Mouse (Mus musculus) embryonic facial prominence, embryonic 14.5 days (tissue): ENCODE results near the gene Tmem125. TPM values are rescaled to one million over a fixed set of nuclear protein-coding genes. Genes with fewer than 3 reads are reported as not detected.
A peak's percentile ranks its signal among the peaks of the same experiment; 100 is the strongest.

Experiments used
- ATAC-seq: fragments of 200-750 bp; cut with Nextera tagmentation; 2 replicates; pipeline ENCODE4 v1.8.0; 2017; ENCODE audit warnings: low read depth, moderate number of reproducible peaks, moderate TSS enrichment
- DNase-seq: peaks from one replicate; pipeline ENCODE4 v3.0.0-alpha.2; 2015; ENCODE audit warnings: low spot score
- H3K27ac ChIP-seq: fragments of 300-500 bp; sonication (generic); replicated peaks from 2 replicates; pipeline ENCODE4 v1.5.1; 2014; ENCODE audit warnings: low read depth, mild to moderate bottlenecking, low read length, moderate library complexity
- H3K27me3 ChIP-seq: fragments of 300-500 bp; sonication (generic); replicated peaks from 2 replicates; pipeline ENCODE4 v1.6.1; 2014; ENCODE audit warnings: low read length; ENCODE audit not compliant: control insufficient read depth, insufficient read depth
- H3K36me3 ChIP-seq: fragments of 300-500 bp; sonication (generic); 2 replicates; pipeline ENCODE4 v1.6.1; 2014; ENCODE audit warnings: low read length, mixed read lengths; ENCODE audit not compliant: control insufficient read depth, insufficient read depth
- H3K4me1 ChIP-seq: fragments of 300-500 bp; sonication (generic); 2 replicates; pipeline ENCODE4 v1.6.1; 2014; ENCODE audit warnings: antibody characterized with exemption, low read length; ENCODE audit not compliant: control insufficient read depth, insufficient read depth
- H3K4me2 ChIP-seq: fragments of 300-500 bp; sonication (generic); 2 replicates; pipeline ENCODE4 v1.6.1; 2014; ENCODE audit warnings: low read depth, mild to moderate bottlenecking, low read length, moderate library complexity, mixed read lengths
- H3K4me3 ChIP-seq: fragments of 300-500 bp; sonication (generic); 2 replicates; pipeline ENCODE4 v1.5.1; 2014; ENCODE audit warnings: low read depth, mild to moderate bottlenecking, low read length
- H3K9ac ChIP-seq: fragments of 300-500 bp; sonication (generic); 2 replicates; pipeline ENCODE4 v1.6.1; 2014; ENCODE audit warnings: low read depth, mild to moderate bottlenecking, low read length, moderate library complexity, mixed read lengths
- H3K9me3 ChIP-seq: fragments of 300-500 bp; sonication (generic); 2 replicates; pipeline ENCODE4 v1.6.1; 2016; ENCODE audit warnings: low read length; ENCODE audit not compliant: control insufficient read depth
- WGBS: fragments of 180-500 bp; shearing (Covaris S2); extraction: QIAGEN DNeasy Blood & Tissue Kit; methylation state at CpG from one replicate; pipeline ENCODE4 v1.1.7; 2014; 5-methylcytosine and 5-hydroxymethylcytosine counted together
- polyA plus RNA-seq: library from polyadenylated mRNA; unstranded; fragments of >200 nt; fragmentation: Nextera tagmentation; extraction: Ambion mirVana; gene quantifications from 2 replicates; pipeline ENCODE4 v1.2.1, GENCODE M21; 2014

Gene Tmem125
- polyA plus RNA-seq, 1 experiment from 2014 or later: 5.8 TPM

DNA sequence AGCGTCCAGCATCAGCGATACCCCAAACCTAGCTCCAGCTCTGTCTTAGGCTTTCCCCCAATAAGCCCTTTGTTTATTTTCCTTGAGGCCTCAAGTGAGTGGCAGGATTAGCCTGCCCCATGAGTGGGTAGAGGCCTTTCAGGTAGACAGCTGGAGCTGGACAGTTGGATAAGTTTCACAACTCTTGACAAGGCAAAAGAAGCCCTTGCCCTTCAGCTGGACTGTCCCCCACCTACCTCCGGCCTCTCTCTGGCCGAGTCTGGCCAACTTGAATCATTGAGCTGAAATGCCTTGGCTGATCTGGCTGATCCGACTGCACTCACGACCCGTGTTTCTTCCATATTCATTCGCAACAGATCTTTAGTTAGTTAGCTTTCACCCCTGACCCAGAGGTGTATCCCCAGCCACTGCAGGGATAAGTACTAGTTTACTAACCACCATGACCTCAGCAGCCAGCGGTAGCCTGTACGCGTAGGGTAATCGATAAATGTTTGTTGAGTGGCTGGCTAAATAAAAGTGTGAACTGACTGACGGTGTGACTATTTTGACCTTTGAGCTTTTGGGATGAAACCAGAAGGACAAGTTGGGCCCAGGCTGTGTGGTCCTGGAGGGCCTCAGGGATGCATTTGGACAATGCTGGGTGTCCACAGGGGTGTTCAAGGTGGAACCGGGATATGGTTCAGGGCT, 740 bp upstream of the Tmem125 start:
- peak overlapping the region; percentile 34; the same call in 1 of the 2 replicates for H3K4me3 ChIP-seq
- 67% methylated on average over 14 of the region's 14 CpGs for WGBS
- no peaks in the 10 kb centered on the region for H3K9me3 ChIP-seq
- H3K9ac ChIP-seq: peak overlapping the region; percentile 32; the same call in 1 of the 2 replicates
- peaks cover 3% of the 10 kb centered on the region; the same call in 1 of the 2 replicates for H3K27me3 ChIP-seq
- peak overlapping the region; percentile 64 for H3K4me2 ChIP-seq
- H3K4me1 ChIP-seq: peaks cover 20% of the 10 kb centered on the region
- DNase-seq: no peak
- no peak for ATAC-seq
- H3K27ac ChIP-seq: peak overlapping the region; percentile 17
- no peaks in the 10 kb centered on the region for H3K36me3 ChIP-seq

DNA sequence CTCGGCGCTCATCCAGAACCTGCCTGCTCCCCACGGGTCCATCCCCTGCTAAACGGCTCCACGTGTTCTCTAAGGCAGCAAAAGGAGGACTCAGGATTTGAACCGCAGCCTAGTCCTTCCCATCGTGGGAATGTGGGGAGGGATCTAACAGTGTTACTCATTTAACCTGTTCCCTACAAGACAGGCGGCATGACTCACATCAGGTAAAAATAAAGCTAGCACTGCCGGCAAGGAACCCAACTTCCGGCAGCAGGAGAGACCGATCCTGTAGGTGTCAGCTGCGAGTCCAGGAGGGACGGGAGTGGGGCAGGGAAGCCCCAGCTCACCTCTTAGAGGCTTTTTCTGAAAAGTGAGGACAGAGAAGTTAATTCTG, 700 bp downstream of the Tmem125 start:
- DNase-seq (peak; percentile 60), ATAC-seq (peak; percentile 23; the same call in 1 of the 2 replicates)
- Histone ChIP-seq H3K9me3 (no peaks in the 10 kb centered on the region), H3K4me3 (peak overlapping the region; percentile 34), H3K4me2 (peak overlapping the region; percentile 64), H3K27ac (peak overlapping the region; percentile 39), H3K9ac (peak overlapping the region; percentile 32; the same call in 1 of the 2 replicates), H3K36me3 (no peaks in the 10 kb centered on the region), H3K27me3 (peaks cover 3% of the 10 kb centered on the region; the same call in 1 of the 2 replicates), H3K4me1 (peaks cover 20% of the 10 kb centered on the region)
- 10% methylated on average over 13 of the region's 13 CpGs for WGBS

DNA sequence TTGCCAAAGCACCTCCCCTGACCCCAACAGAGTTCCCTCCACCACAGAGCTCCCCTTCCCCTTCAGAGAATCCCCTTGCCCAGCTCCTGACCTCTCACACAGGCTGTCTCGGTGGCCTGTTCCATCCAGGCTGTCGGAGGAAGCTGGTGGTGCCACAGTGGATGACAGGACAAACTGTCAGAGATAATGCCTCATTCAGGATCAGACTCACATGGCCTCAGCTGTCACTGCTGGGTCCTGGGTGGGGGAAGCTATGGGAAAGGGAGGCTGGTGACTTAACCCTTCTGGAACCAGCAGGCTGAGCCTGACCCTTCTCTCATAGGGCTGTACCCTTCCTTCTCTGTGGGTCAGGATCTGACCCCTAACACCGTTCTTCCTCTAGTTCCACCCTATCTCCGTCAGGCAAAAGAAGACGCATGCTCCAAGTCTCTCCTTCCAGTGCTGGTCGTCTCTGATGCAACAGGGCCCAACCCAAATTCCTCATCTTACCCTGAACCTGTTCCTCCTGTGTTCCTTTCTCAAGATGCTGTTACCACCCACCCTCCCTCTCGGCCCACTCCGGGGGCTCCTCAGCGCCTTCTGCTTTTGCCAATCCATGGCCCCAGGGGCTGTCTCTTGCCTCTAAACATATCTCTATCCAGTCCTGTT, 1.2 kb downstream of the Tmem125 start:
- peak overlapping the region; percentile 34; the same call in 1 of the 2 replicates for H3K4me3 ChIP-seq
- H3K27me3 ChIP-seq: peaks cover 3% of the 10 kb centered on the region; the same call in 1 of the 2 replicates
- H3K9me3 ChIP-seq: no peaks in the 10 kb centered on the region
- DNase-seq: peak; percentile 24
- peak overlapping the region; percentile 64 for H3K4me2 ChIP-seq
- peak; percentile 2; the same call in 1 of the 2 replicates for ATAC-seq
- H3K36me3 ChIP-seq: no peaks in the 10 kb centered on the region
- WGBS: 48% methylated on average over 9 of the region's 9 CpGs
- H3K9ac ChIP-seq: no peak overlapping the region
- peaks cover 20% of the 10 kb centered on the region for H3K4me1 ChIP-seq
- H3K27ac ChIP-seq: no peak overlapping the region

DNA sequence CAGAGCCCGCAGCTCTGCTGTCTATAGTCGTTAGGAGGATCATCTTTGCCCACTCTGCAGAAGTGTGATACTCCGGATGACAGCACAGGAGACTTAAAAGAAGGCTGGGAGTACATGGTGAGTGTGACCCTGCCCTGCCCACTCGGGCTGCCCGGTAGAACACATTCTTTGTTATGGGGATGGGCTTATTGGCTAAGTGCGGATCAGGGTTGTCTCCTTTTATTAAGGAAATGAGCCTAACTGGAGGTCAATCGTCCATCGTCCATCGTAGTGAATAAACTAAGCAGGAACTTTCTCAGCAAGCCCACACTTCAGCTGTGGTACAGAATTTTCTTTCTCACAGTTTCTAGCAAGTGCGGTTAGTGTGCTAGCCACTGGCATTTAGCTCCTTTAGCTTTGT, 3.9 kb downstream of the Tmem125 start:
- no peaks in the 10 kb centered on the region for H3K36me3 ChIP-seq
- H3K4me3 ChIP-seq: no peak overlapping the region
- DNase-seq (no peak), ATAC-seq (no peak)
- WGBS: 19% methylated on average over 10 of the region's 10 CpGs
- no peak overlapping the region for H3K4me2 ChIP-seq
- H3K4me1 ChIP-seq: peaks cover 20% of the 10 kb centered on the region
- peaks cover 3% of the 10 kb centered on the region; the same call in 1 of the 2 replicates for H3K27me3 ChIP-seq
- no peak overlapping the region for H3K27ac ChIP-seq
- H3K9me3 ChIP-seq: no peaks in the 10 kb centered on the region
- H3K9ac ChIP-seq: no peak overlapping the region

DNA sequence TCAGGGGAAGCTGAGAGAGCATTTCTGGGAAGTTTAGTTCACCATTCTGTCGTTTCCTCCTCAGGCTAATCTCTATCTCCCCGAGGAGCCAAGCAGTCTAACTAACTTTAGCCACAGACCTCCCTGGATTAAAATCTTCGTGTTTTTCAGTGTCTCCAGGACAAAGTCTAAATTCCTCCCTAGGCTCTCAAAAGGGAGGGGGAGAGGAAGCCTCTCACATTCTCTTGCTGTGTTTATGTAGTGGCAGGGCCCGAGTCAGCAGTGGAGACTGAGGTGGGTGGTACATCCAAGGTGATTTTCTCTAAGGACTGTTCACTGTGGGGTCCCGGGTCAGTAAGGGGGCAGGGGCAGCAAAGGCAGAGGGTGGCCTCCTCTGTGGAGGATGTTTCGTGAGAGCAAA, 6.0 kb downstream of the Tmem125 start:
- H3K4me1 ChIP-seq: peaks cover 9% of the 10 kb centered on the region
- H3K9ac ChIP-seq: no peak overlapping the region
- 35% methylated on average over 6 of the region's 6 CpGs for whole genome bisulfite sequencing
- no peak for DNase-seq
- H3K36me3 ChIP-seq: no peaks in the 10 kb centered on the region
- no peak overlapping the region for H3K4me3 ChIP-seq
- H3K27ac ChIP-seq: no peak overlapping the region
- H3K4me2 ChIP-seq: no peak overlapping the region
- ATAC-seq: no peak
- H3K27me3 ChIP-seq: peaks cover 3% of the 10 kb centered on the region; the same call in 1 of the 2 replicates
- H3K9me3 ChIP-seq: no peaks in the 10 kb centered on the region

DNA sequence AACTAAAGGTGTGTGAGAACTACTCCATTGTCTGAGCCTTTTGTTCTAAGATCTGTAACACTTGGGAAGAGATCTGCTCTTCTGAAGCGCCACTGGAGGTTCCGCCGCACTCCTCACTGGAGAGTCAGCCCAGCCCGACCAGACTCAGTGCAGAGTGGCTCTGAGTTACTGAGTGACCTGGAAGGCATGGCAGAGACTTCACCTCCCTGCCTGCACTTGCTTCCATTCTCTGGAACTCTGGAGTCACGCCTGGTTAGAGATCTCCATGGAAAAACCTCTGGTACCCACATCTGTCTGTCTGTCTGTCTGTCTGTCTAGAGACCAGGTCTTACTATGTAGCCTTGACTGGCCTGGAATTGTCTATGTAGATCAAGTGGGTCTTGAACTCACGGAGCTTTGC, 8.2 kb downstream of the Tmem125 start:
- no peak overlapping the region for H3K4me3 ChIP-seq
- no peaks in the 10 kb centered on the region for H3K9me3 ChIP-seq
- H3K36me3 ChIP-seq: no peaks in the 10 kb centered on the region
- H3K9ac ChIP-seq: no peak overlapping the region
- ATAC-seq: no peak
- WGBS: 87% methylated on average over 6 of the region's 6 CpGs
- H3K4me1 ChIP-seq: peaks cover 8% of the 10 kb centered on the region
- no peak overlapping the region for H3K27ac ChIP-seq
- H3K27me3 ChIP-seq: no peaks in the 10 kb centered on the region
- DNase-seq: no peak
- H3K4me2 ChIP-seq: no peak overlapping the region

DNA sequence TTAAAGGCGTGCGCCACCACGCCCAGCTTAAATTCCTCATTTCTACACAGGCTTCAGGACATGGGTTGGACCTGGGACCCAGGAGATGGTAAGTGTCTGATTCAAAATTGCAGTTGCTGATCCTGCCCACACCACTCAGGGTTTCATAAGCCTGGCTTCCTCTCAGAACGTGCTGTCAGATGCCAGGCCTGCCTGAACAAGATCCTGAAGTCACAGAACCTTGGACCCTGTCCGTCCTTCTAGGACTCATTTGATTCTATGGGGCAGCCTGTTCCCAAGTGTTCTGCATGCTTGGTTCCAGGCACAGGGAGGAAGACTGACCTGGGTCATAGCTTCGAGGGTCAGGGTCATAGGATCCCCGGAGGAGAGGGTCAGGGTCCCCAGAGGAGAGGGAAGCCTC, 10.2 kb downstream of the Tmem125 start:
- ATAC-seq: no peak
- no peaks in the 10 kb centered on the region for H3K36me3 ChIP-seq
- H3K9me3 ChIP-seq: no peaks in the 10 kb centered on the region
- no peaks in the 10 kb centered on the region for H3K4me1 ChIP-seq
- H3K4me3 ChIP-seq: no peak overlapping the region
- H3K27me3 ChIP-seq: no peaks in the 10 kb centered on the region
- no peak overlapping the region for H3K9ac ChIP-seq
- no peak overlapping the region for H3K4me2 ChIP-seq
- DNase-seq: no peak
- H3K27ac ChIP-seq: no peak overlapping the region
- WGBS: 72% methylated on average over 7 of the region's 7 CpGs

DNA sequence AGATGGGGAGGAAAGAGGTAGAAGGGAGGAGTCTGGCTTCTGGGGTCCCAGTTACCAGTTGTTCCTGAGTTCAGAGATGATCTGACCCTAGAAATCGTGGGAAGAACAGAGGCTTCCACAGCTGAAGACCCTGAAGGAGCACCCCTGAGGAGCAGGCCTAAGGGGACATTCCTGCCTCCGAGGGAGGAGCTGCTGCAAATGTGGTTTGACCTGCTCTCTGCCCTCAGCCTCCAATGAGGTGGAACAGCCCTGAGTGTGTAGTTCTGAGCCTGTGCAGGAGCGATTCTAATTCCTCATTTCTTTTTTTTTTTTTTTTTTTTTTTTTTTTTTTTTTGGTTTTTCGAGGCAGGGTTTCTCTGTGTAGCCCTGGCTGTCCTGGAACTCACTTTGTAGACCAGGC, 10.7 kb downstream of the Tmem125 start:
- no peak for DNase-seq
- Histone ChIP-seq H3K9me3 (no peaks in the 10 kb centered on the region), H3K4me2 (no peak overlapping the region), H3K9ac (no peak overlapping the region), H3K27ac (no peak overlapping the region), H3K27me3 (no peaks in the 10 kb centered on the region), H3K36me3 (no peaks in the 10 kb centered on the region), H3K4me3 (no peak overlapping the region), H3K4me1 (no peaks in the 10 kb centered on the region)
- 37% methylated on average over 3 of the region's 4 CpGs for WGBS
- no peak for ATAC-seq
